Mouse (Mus musculus) forebrain, embryonic 14.5 days (tissue): ENCODE results near the gene Sfxn3. TPM values are rescaled to one million over a fixed set of nuclear protein-coding genes. Genes with fewer than 3 reads are reported as not detected.
A peak's percentile ranks its signal among the peaks of the same experiment; 100 is the strongest.

Source experiments
- ATAC-seq: fragments of 200-750 bp; cut with Nextera tagmentation; 2 replicates; pipeline ENCODE4 v1.8.0; 2017; ENCODE audit warnings: mild to moderate bottlenecking, moderate library complexity
- DNase-seq: peaks from one replicate; pipeline ENCODE4 v3.0.0-alpha.2; 2015; ENCODE audit warnings: low spot score
- H3K27ac ChIP-seq: fragments of 300-500 bp; sonication (generic); 2 replicates; pipeline ENCODE4 v1.5.1; 2014; ENCODE audit warnings: low read depth, mild to moderate bottlenecking, control low read depth, low read length, moderate library complexity
- H3K27me3 ChIP-seq: fragments of 300-500 bp; sonication (generic); replicated peaks from 2 replicates; pipeline ENCODE4 v1.6.1; 2014; ENCODE audit warnings: low read length, control low read depth, mixed read lengths; ENCODE audit not compliant: control insufficient read depth, insufficient read depth
- H3K36me3 ChIP-seq: fragments of 300-500 bp; sonication (generic); 2 replicates; pipeline ENCODE4 v1.6.1; 2014; ENCODE audit warnings: low read length, control low read depth; ENCODE audit not compliant: control insufficient read depth, insufficient read depth
- H3K4me1 ChIP-seq: fragments of 300-500 bp; sonication (generic); 2 replicates; pipeline ENCODE4 v1.6.1; 2014; ENCODE audit warnings: antibody characterized with exemption, low read length, control low read depth; ENCODE audit not compliant: control insufficient read depth, insufficient read depth
- H3K4me2 ChIP-seq: fragments of 300-500 bp; sonication (generic); 2 replicates; pipeline ENCODE4 v1.6.1; 2014; ENCODE audit warnings: mild to moderate bottlenecking, control low read depth, low read length
- H3K4me3 ChIP-seq: fragments of 300-500 bp; sonication (generic); 2 replicates; pipeline ENCODE4 v1.5.1; 2014; ENCODE audit warnings: low read depth, low read length, control low read depth
- H3K9ac ChIP-seq: fragments of 300-500 bp; sonication (generic); 2 replicates; pipeline ENCODE4 v1.6.1; 2014; ENCODE audit warnings: mild to moderate bottlenecking, low read length, control low read depth, moderate library complexity
- H3K9me3 ChIP-seq: fragments of 300-500 bp; sonication (generic); replicated peaks from 2 replicates; pipeline ENCODE4 v1.6.1; 2016; ENCODE audit warnings: low read length, control low read depth, mixed read lengths; ENCODE audit not compliant: control insufficient read depth
- WGBS: fragments of 180-500 bp; shearing (Covaris S2); extraction: QIAGEN DNeasy Blood & Tissue Kit; methylation state at CpG from one replicate; pipeline ENCODE4 v1.1.7; 2014; 5-methylcytosine and 5-hydroxymethylcytosine counted together
- polyA plus RNA-seq: library from polyadenylated mRNA; unstranded; fragments of >200 nt; fragmentation: Nextera tagmentation; extraction: Ambion mirVana; gene quantifications from 2 replicates; pipeline ENCODE4 v1.2.1, GENCODE M21; 2014

The Sfxn3 gene
- polyA plus RNA-seq, 1 experiment from 2014 or later = 54.2 TPM

DNA sequence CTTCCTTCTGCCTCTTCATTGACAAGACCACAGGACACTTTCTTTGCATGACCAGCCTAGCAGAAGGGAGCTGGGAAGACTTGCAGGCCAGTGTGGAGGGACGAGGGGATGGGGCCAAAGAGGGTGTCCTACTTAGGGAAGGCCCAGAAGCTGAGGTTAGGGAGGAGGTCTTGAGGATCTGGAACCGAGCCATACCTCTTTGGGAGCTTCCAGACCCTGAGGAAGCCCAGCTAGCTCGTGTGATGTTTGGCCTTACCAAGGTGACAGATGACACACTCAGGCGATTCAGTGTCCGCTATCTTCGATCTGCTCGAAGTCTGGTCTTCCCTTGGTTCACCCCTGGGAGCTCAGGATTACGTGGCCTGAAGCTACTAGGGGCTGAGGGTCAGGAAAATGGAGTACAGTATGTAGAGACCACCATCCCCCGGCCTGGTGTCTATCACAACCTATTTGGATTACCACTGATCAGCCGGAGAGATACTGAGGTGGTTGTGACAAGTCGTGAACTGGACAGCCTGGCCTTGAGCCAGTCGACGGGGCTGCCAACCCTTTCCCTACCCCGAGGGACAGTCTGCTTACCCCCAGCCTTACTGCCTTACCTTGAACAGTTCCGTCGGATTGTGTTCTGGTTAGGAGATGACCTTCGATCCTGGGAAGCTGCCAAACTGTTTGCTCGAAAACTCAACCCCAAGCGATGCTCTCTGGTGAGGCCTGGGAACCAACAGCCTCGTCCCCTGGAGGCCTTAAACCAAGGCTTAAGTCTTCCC lies 39.7 kb upstream of the Sfxn3 start:
- peak overlapping the region; percentile 78 for H3K9ac ChIP-seq
- no peak overlapping the region for H3K27ac ChIP-seq

DNA sequence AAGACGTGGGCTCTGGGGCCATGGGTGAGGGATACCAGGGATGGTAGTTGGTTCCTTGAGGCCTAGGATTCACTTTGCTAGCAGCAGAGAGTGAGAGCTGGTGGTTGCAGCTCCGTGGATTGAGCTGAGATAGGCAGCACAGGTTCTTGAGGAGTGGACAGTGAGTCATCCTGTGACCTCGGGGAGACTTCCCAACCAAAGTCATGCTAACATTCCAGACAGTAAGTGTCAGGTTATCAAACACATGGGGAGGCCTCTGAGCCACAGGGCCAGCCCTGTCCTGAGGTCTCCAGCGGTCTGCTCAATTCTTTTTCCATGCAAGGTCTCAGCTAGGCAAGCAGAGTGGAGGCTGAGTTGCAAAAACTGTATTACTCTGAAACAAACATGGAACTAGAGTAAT lies 36.7 kb upstream of the Sfxn3 start:
- no peak overlapping the region for H3K27ac ChIP-seq
- DNase-seq = no peak
- WGBS = 91% methylated on average over 4 of the region's 4 CpGs
- no peak overlapping the region for H3K4me3 ChIP-seq
- H3K9me3 ChIP-seq = no peaks in the 10 kb centered on the region
- H3K27me3 ChIP-seq = no peaks in the 10 kb centered on the region
- H3K36me3 ChIP-seq = peaks cover 33% of the 10 kb centered on the region
- no peak overlapping the region for H3K4me2 ChIP-seq
- no peak for ATAC-seq
- peaks cover 19% of the 10 kb centered on the region for H3K4me1 ChIP-seq
- no peak overlapping the region for H3K9ac ChIP-seq

More for the DNA sequence above, 39.7 kb upstream of the Sfxn3 start:
- Histone ChIP-seq H3K27me3 (no peaks in the 10 kb centered on the region), H3K9me3 (no peaks in the 10 kb centered on the region), H3K4me2 (peak overlapping the region; percentile 69), H3K36me3 (peaks cover 51% of the 10 kb centered on the region), H3K4me1 (peaks cover 18% of the 10 kb centered on the region), H3K4me3 (peak overlapping the region; percentile 63; the same call in 1 of the 2 replicates)
- WGBS = 88% methylated on average over 20 of the region's 20 CpGs
- DNase-seq (no peak), ATAC-seq (no peak)

DNA sequence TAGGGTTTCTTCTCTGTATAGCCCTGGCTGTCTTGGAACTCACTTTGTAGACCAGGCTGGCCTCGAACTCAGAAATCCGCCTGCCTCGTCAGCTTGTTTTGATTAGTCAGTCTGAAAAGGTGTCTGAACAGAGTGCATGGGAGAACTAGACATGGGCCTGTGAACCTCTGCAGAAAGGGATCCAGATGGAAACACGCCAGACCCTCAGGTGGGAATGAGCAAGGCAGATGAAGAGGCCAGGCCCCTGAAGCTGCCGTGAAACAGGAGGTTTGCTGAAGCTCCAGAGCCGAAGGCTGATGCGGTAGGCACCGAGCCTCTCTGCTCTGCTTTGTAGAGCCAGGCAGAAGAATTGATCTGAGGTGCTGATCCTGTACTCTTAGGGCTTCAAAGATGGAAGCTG lies 35.1 kb upstream of the Sfxn3 start:
- peaks cover 23% of the 10 kb centered on the region for H3K4me1 ChIP-seq

DNA sequence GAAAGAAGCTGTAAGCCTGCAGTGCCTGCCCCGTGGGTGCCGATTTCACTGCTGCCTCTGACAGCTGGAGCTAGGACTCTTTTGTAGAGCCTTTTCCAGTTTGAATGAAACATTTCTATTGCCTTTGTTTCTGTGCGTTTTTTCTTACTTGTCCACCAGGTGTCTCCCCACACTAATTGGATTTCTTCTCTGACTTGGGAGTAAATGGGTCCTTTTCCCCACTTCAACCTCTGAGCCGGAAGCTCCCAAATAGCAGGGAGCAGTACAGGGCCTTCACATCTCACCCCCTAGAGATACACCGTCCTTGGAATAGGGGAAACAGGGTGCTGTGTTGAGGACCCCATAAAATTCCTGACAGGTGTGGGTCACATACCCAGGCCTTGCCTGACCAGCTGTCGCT lies 34.7 kb upstream of the Sfxn3 start:
- Histone ChIP-seq H3K4me2 (no peak overlapping the region), H3K4me3 (no peak overlapping the region), H3K9me3 (no peaks in the 10 kb centered on the region), H3K27ac (peak overlapping the region; percentile 63), H3K9ac (peak overlapping the region; percentile 41), H3K4me1 (peaks cover 19% of the 10 kb centered on the region), H3K36me3 (peaks cover 33% of the 10 kb centered on the region), H3K27me3 (no peaks in the 10 kb centered on the region)
- ATAC-seq (no peak), DNase-seq (peak; percentile 75)
- WGBS = 28% methylated on average over 6 of the region's 6 CpGs

More for the DNA sequence above, 35.1 kb upstream of the Sfxn3 start:
- no peak for ATAC-seq
- 87% methylated on average over 8 of the region's 8 CpGs for WGBS
- Histone ChIP-seq H3K27ac (peak overlapping the region; percentile 63), H3K4me3 (no peak overlapping the region), H3K27me3 (no peaks in the 10 kb centered on the region), H3K9ac (peak overlapping the region; percentile 41), H3K4me2 (no peak overlapping the region), H3K36me3 (peaks cover 33% of the 10 kb centered on the region), H3K9me3 (no peaks in the 10 kb centered on the region)
- DNase-seq = no peak

DNA sequence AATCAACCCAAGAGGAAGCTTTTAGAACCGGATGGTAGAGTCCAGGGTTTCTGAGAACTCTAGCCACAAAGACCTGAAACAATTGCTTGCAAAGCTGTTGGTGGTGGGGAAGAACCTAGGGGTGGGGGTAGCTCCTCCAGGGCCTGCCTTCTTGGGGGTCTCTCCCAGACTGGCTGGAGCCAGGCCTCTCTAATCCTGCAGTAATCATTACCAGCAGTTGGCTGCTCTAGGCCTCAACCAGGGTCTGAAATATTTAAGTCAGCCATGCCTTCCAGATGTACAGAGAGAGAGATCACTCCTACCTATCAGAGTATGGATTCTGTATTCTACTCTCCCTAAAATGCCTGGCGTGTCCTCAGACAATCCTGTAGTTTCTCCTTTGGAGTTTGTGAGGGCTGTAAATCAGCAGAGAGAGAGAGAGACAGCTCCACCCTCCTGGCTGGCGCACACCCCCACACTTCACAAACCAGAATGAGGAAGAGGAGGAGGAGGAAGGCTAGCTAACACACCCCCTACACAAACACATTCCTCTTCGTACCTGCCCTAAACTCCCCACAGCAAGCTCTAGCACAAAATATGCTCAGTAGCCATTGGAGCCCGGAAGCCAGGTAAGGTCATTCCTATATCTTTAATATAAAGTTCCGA lies 33.6 kb upstream of the Sfxn3 start:
- no peak overlapping the region for H3K4me2 ChIP-seq
- no peaks in the 10 kb centered on the region for H3K9me3 ChIP-seq
- no peak overlapping the region for H3K27ac ChIP-seq
- no peaks in the 10 kb centered on the region for H3K27me3 ChIP-seq
- no peak for DNase-seq
- no peak overlapping the region for H3K4me3 ChIP-seq
- peaks cover 19% of the 10 kb centered on the region for H3K4me1 ChIP-seq
- WGBS = 67% methylated on average over 6 of the region's 6 CpGs
- ATAC-seq = no peak
- H3K9ac ChIP-seq = no peak overlapping the region
- H3K36me3 ChIP-seq = peaks cover 30% of the 10 kb centered on the region

DNA sequence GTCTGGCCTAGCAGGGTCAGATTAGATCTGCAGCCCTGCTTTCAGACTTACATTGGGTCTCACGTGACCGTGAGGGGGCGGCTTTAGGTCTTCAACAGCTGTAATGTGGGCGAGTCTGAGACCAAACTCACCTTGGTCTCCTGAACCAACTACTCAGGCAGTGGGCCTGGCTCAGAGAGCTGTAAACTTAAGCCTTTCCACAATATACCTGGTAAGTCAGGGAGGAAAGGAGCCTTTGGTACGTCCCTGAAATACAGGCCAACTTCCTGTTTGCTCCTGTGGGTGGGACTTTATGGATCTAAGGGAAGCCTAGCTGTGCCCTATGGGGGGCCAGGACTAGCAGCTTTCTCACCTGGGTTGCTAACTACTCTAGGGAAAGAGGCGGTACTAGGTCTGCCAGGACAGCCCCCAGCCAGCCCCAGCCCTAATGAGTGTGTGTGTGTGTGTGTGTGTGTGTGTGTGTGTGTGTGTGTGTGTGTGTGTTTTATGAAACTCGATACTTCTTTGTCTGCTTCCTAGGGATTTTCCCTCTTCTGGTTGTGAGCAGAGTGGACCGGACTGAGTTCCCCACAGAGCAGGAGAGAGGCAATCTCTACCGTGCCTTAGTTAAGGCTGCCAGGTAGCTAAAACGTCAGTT lies 32.9 kb upstream of the Sfxn3 start, which contains the start of gene Lzts2:
Gene Lzts2, plus strand, starts transcription at position 80 of the 637 bp plus-strand sequence.
- H3K9me3 ChIP-seq = no peaks in the 10 kb centered on the region
- H3K27ac ChIP-seq = peak within 1 kb of the TSS; percentile 97; the same call in 1 of the 2 replicates
- peak within 1 kb of the TSS; percentile 63 for H3K4me3 ChIP-seq
- DNase-seq (no peak), ATAC-seq (no peak)
- peaks cover 27% of the 10 kb centered on the region for H3K4me1 ChIP-seq
- WGBS = 9% methylated on average over 10 of the region's 10 CpGs
- peaks cover 26% of the 10 kb centered on the region for H3K36me3 ChIP-seq
- H3K27me3 ChIP-seq = no peaks in the 10 kb centered on the region
- H3K4me2 ChIP-seq = peak within 1 kb of the TSS; percentile 89
- H3K9ac ChIP-seq = peak within 1 kb of the TSS; percentile 87

DNA sequence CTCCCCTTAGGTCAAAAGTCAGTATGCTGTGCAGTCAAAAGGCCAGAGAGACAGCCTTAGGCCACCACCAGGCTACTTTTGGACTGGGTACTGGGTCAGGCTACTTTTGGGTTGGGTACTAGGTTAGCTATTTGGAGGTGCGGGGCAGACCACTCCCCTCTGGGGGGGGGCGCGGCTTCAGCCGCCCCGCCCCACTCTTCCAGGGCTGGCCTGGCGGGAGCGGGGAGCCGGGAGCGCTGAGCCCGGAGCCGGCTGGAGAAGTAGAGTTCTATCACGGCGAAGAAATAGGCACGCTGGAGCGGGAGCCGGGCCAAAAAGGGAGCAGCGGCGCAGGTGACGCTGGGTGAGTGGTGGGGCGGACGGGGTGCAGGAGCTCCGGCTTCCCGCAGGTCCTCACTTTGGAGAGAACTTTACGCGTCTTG lies 32.3 kb upstream of the Sfxn3 start:
- no peak for ATAC-seq
- WGBS = under 1% methylated on average over 25 of the region's 25 CpGs
- Histone ChIP-seq H3K27me3 (no peaks in the 10 kb centered on the region), H3K27ac (peak overlapping the region; percentile 97; the same call in 1 of the 2 replicates), H3K9me3 (no peaks in the 10 kb centered on the region), H3K9ac (peak overlapping the region; percentile 87), H3K4me2 (peak overlapping the region; percentile 89), H3K4me3 (peak overlapping the region; percentile 63), H3K4me1 (peaks cover 27% of the 10 kb centered on the region), H3K36me3 (peaks cover 26% of the 10 kb centered on the region)
- DNase-seq = peak; percentile 42

DNA sequence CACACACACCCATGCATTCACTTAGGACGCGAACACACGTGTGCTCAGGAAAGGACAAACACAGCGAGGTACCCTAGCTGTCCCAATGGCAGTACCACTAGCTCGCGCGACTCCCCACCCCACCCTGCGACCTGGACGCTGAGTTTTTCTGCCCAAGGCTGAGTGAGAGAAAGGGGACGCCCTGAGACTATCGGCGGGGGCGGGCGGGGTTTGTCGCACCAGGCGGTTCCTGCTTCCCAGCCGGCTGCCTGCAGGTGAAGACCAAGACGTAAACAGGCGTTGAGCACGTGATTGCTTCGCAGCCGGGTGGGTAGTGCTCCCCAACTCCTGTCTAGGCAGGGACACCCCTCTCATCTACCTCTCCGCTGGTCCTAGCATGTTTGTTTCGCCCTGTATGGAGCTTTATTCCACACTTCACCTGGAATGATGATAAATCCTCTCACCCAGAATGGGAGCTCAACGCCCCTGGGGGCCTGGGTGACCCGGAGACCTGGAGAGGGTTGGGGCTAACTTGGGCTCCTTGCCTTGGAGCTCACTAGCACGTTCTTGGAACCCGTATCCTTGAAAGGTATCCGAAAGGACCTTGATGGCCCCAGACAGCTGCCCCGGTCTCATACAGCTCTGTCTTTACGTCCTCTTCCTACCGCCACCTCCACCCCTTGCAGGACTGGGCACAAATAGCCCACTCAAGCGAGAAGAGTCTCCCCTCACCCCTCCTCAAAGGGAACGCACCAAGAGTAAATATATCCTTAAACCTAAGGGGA lies 31.6 kb upstream of the Sfxn3 start:
- Histone ChIP-seq H3K27ac (peak overlapping the region; percentile 97), H3K27me3 (no peaks in the 10 kb centered on the region), H3K4me1 (peaks cover 30% of the 10 kb centered on the region), H3K4me2 (peak overlapping the region; percentile 89), H3K9ac (peak overlapping the region; percentile 87), H3K9me3 (no peaks in the 10 kb centered on the region), H3K4me3 (peak overlapping the region; percentile 63), H3K36me3 (peaks cover 19% of the 10 kb centered on the region)
- peak; percentile 42 for DNase-seq
- peak; percentile 8; the same call in 1 of the 2 replicates for ATAC-seq
- WGBS = 0% methylated on average over 34 of the region's 34 CpGs
